Mouse (Mus musculus) thymus, adult 2 months (tissue): Measurements from ENCODE around the gene Kcnq1.

Source experiments
- CTCF ChIP-seq: fragments of 200-500 bp; IDR thresholded peaks from 2 replicates; pipeline ENCODE4 v1.5.1; 2012; ENCODE audit warnings: mild to moderate bottlenecking, control low read depth, low read length, moderate library complexity, borderline replicate concordance; ENCODE audit not compliant: control insufficient read depth, poor library complexity, insufficient read depth; ENCODE audit errors: extremely low read depth
- POLR2A ChIP-seq: fragments of 200-500 bp; IDR thresholded peaks from 2 replicates; pipeline ENCODE4 v1.6.1; 2012; ENCODE audit warnings: mild to moderate bottlenecking, low read length, control low read depth, moderate library complexity; ENCODE audit not compliant: control insufficient read depth, poor library complexity, insufficient read depth; ENCODE audit errors: extremely low read depth

- TF ChIP-seq CTCF: no peak
- TF ChIP-seq POLR2A: no peak
Observed at GRCm38 (mm10) chr7:143320367-143320766, 214.2 kb downstream of the Kcnq1 start.
